Comparison of ENCODE assay signal across 8 mouse cellular contexts in the genomic region with DNA sequence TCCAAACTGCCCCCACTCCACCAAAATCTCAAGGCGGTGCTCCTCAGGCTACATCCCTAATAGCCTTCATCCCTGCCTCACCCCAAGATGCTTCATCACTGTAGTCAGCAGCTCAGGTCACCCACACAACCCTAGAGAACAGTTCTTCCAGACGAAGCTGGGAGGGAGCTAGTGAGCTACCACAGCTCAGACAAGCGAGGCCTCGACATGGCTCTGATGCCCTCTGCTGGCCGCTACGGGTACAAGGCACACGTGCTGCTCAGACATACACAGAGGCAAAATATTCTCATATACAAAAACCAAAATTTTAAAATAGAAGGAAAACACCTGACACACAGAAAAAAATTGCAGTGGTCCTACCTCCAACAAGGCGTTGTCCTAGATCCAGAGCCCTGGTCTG. TPM values are rescaled to one million over a fixed set of nuclear protein-coding genes. Genes with fewer than 3 reads are reported as not detected.
A peak's percentile ranks its signal among the peaks of the same experiment; 100 is the strongest.
DNase-seq lines count a peak whose midpoint lies in the region; ATAC-seq lines count a peak whose summit lies in the region.

No protein-coding gene starts in this region.

- no peak overlapping the region for H3K4me2 ChIP-seq in forebrain, embryonic 16.5 days (ENCODE audit: low read length)
- no peak overlapping the region for H3K4me2 ChIP-seq in hindbrain, embryonic 13.5 days
- H3K4me2 ChIP-seq in midbrain, embryonic 14.5 days (ENCODE audit: low read length) = no peak overlapping the region

- intact Hi-C loops in left cerebral cortex, postnatal 14 days (cut with DNase I) = no loop called here

- 6% methylated on average over 8 of the region's 8 CpGs for WGBS in forebrain, embryonic 16.5 days
- WGBS in hindbrain, embryonic 13.5 days = 4% methylated on average over 8 of the region's 8 CpGs
- 5% methylated on average over 8 of the region's 8 CpGs for WGBS in midbrain, embryonic 14.5 days

- peak; percentile 57 for DNase-seq in ovary, adult 18-20 months (ENCODE audit: low spot score)
- DNase-seq in ovary, postnatal 10 days (ENCODE audit: low spot score) = no peak
- DNase-seq in cerebellum, adult 11-12 months = peak; percentile 82
- peak; percentile 85 to 94 for DNase-seq in left cerebral cortex, postnatal 14 days (ENCODE audit: low spot score in 2 of 2)
- DNase-seq in midbrain, embryonic 14.5 days = peak; percentile 95
- DNase-seq in spleen, postnatal 10 days (ENCODE audit: low spot score in 2 of 2) = peak; percentile 70 to 90

- 0 out of 2 replicates have a peak overlapping the region, but pooled peaks have one; percentile 4 for H3K27ac ChIP-seq in forebrain, embryonic 16.5 days (ENCODE audit: low read length)
- peak overlapping the region; percentile 44; the same call in 1 of the 2 replicates for H3K27ac ChIP-seq in hindbrain, embryonic 13.5 days
- no peak overlapping the region for H3K27ac ChIP-seq in midbrain, embryonic 14.5 days (replicated peaks; ENCODE audit: low read depth, low read length)

- no peaks in the 10 kb centered on the region for H3K9me3 ChIP-seq in forebrain, embryonic 16.5 days (ENCODE audit: control insufficient read depth, low read length)
- no peaks in the 10 kb centered on the region for H3K9me3 ChIP-seq in hindbrain, embryonic 13.5 days
- no peaks in the 10 kb centered on the region for H3K9me3 ChIP-seq in midbrain, embryonic 14.5 days (ENCODE audit: control insufficient read depth, low read length)

- H3K4me3 ChIP-seq in forebrain, embryonic 16.5 days (replicated peaks; ENCODE audit: low read length) = no peak overlapping the region
- H3K4me3 ChIP-seq in hindbrain, embryonic 13.5 days = no peak overlapping the region
- H3K4me3 ChIP-seq in midbrain, embryonic 14.5 days (replicated peaks; ENCODE audit: low read depth, low read length) = no peak overlapping the region

- H3K9ac ChIP-seq in forebrain, embryonic 16.5 days (replicated peaks; ENCODE audit: low read depth, low read length) = no peak overlapping the region
- no peak overlapping the region for H3K9ac ChIP-seq in hindbrain, embryonic 13.5 days
- no peak overlapping the region for H3K9ac ChIP-seq in midbrain, embryonic 14.5 days (replicated peaks; ENCODE audit: low read length)

- no peaks in the 10 kb centered on the region for H3K27me3 ChIP-seq in forebrain, embryonic 16.5 days (replicated peaks; ENCODE audit: control insufficient read depth, insufficient read depth, low read length)
- no peaks in the 10 kb centered on the region for H3K27me3 ChIP-seq in hindbrain, embryonic 13.5 days
- no peaks in the 10 kb centered on the region for H3K27me3 ChIP-seq in midbrain, embryonic 14.5 days (ENCODE audit: control insufficient read depth, insufficient read depth, low read length)

- peaks cover 12% of the 10 kb centered on the region for H3K4me1 ChIP-seq in forebrain, embryonic 16.5 days (replicated peaks; ENCODE audit: control insufficient read depth, insufficient read depth, low read length)
- peaks cover 19% of the 10 kb centered on the region for H3K4me1 ChIP-seq in hindbrain, embryonic 13.5 days (replicated peaks)
- H3K4me1 ChIP-seq in midbrain, embryonic 14.5 days (ENCODE audit: control insufficient read depth, insufficient read depth, low read length) = no peaks in the 10 kb centered on the region

- ATAC-seq in forebrain, embryonic 16.5 days = peak; percentile 45
- ATAC-seq in hindbrain, embryonic 13.5 days (ENCODE audit: low FRiP score) = no peak
- peak; percentile 35; the same call in 1 of the 2 replicates for ATAC-seq in midbrain, embryonic 14.5 days (ENCODE audit: low FRiP score, low TSS enrichment)

- H3K36me3 ChIP-seq in forebrain, embryonic 16.5 days (ENCODE audit: control insufficient read depth, insufficient read depth) = peaks cover 22% of the 10 kb centered on the region
- peaks cover 46% of the 10 kb centered on the region for H3K36me3 ChIP-seq in hindbrain, embryonic 13.5 days
- H3K36me3 ChIP-seq in midbrain, embryonic 14.5 days (ENCODE audit: control insufficient read depth, insufficient read depth, low read length) = peaks cover 47% of the 10 kb centered on the region

RNA-seq across cellular contexts. Expression of gene Crocc, which starts 4.8 kb away (rescaled TPM):
- 6.2 and 6.7 TPM in 2 replicates for polyA plus RNA-seq in forebrain, embryonic 16.5 days (2015; fragmentation: Nextera tagmentation; extraction: Ambion mirVana)
- 6.0 and 6.2 TPM in 2 replicates for polyA plus RNA-seq in hindbrain, embryonic 13.5 days (2015; fragmentation: Nextera tagmentation; extraction: Ambion mirVana)
- 10 to 100 TPM; 51.0 to 52.7 TPM for total RNA-seq in left cerebral cortex, postnatal 14 days (2021)
- polyA plus RNA-seq in midbrain, embryonic 14.5 days (2014; fragmentation: Nextera tagmentation; extraction: Ambion mirVana) = 7.2 and 7.4 TPM in 2 replicates

RNA-seq across cellular contexts. Expression of gene Necap2, which starts 13.0 kb away (rescaled TPM):
- polyA plus RNA-seq in forebrain, embryonic 16.5 days (2015; fragmentation: Nextera tagmentation; extraction: Ambion mirVana) = 56.6 and 57.8 TPM in 2 replicates
- 52.6 and 57.3 TPM in 2 replicates for polyA plus RNA-seq in hindbrain, embryonic 13.5 days (2015; fragmentation: Nextera tagmentation; extraction: Ambion mirVana)
- total RNA-seq in left cerebral cortex, postnatal 14 days (2021) = 10 to 100 TPM; 45.4 to 50.2 TPM
- 38.4 and 43.3 TPM in 2 replicates for polyA plus RNA-seq in midbrain, embryonic 14.5 days (2014; fragmentation: Nextera tagmentation; extraction: Ambion mirVana)

RNA-seq across cellular contexts. Expression of gene Spata21, which starts 23.0 kb away (rescaled TPM):
- polyA plus RNA-seq in forebrain, embryonic 16.5 days (2015; fragmentation: Nextera tagmentation; extraction: Ambion mirVana) = 0.09 and 0.46 TPM in 2 replicates
- 0.17 and 0.40 TPM in 2 replicates for polyA plus RNA-seq in hindbrain, embryonic 13.5 days (2015; fragmentation: Nextera tagmentation; extraction: Ambion mirVana)
- total RNA-seq in left cerebral cortex, postnatal 14 days (2021) = under 1 TPM; 0.20 to 0.38 TPM
- polyA plus RNA-seq in midbrain, embryonic 14.5 days (2014; fragmentation: Nextera tagmentation; extraction: Ambion mirVana) = 0.24 TPM in 1 of 2 replicates, not detected in the other

RNA-seq across cellular contexts. Expression of gene Mfap2, which starts 54.9 kb away (rescaled TPM):
- polyA plus RNA-seq in forebrain, embryonic 16.5 days (2015; fragmentation: Nextera tagmentation; extraction: Ambion mirVana) = 190 and 202 TPM in 2 replicates
- 198 and 227 TPM in 2 replicates for polyA plus RNA-seq in hindbrain, embryonic 13.5 days (2015; fragmentation: Nextera tagmentation; extraction: Ambion mirVana)
- total RNA-seq in left cerebral cortex, postnatal 14 days (2021) = 10 to 100 TPM in 1 of 2 experiments, 1 to 10 TPM in 1; 9.5 to 10.5 TPM
- polyA plus RNA-seq in midbrain, embryonic 14.5 days (2014; fragmentation: Nextera tagmentation; extraction: Ambion mirVana) = 142 and 169 TPM in 2 replicates
